Mouse (Mus musculus): Measurements from ENCODE around the gene Ddx47. TPM values are rescaled to one million over a fixed set of nuclear protein-coding genes. Genes with fewer than 3 reads are reported as not detected.

Gene Ddx47
- polyA plus RNA-seq, 1 experiment from 2014 or later, result 69.4 TPM

GRCm38 (mm10) chr6:134972096-134972495 is 39.3 kb upstream of the Ddx47 start:
- 51% methylated on average over 4 of the region's 4 CpGs for WGBS
- no peaks in the 10 kb centered on the region for H3K4me1 ChIP-seq (ENCODE audit: control insufficient read depth in 2 of 2, insufficient read depth in 2 of 2, low read length in 2 of 2)
- H3K36me3 ChIP-seq (ENCODE audit: control insufficient read depth, insufficient read depth, low read length), result no peaks in the 10 kb centered on the region
- ATAC-seq (ENCODE audit: insufficient number of reproducible peaks, insufficient read depth, low FRiP score, low read depth), result no peak
- no peak overlapping the region for H3K4me3 ChIP-seq (ENCODE audit: control insufficient read depth in 1 of 2, insufficient read depth in 1 of 2, low read depth in 1 of 2, low read length in 2 of 2)
- H3K9ac ChIP-seq (ENCODE audit: low read length), result no peak overlapping the region
- H3K27me3 ChIP-seq (ENCODE audit: control insufficient read depth, insufficient read depth, low read length), result no peaks in the 10 kb centered on the region
- H3K4me2 ChIP-seq (ENCODE audit: low read length), result no peak overlapping the region
- no peaks in the 10 kb centered on the region for H3K9me3 ChIP-seq (ENCODE audit: control insufficient read depth, low read length)
- no peak overlapping the region for H3K27ac ChIP-seq (replicated peaks in 1 of 2; ENCODE audit: control insufficient read depth in 1 of 2, insufficient read depth in 1 of 2, low read depth in 2 of 2, low read length in 2 of 2)

DNA sequence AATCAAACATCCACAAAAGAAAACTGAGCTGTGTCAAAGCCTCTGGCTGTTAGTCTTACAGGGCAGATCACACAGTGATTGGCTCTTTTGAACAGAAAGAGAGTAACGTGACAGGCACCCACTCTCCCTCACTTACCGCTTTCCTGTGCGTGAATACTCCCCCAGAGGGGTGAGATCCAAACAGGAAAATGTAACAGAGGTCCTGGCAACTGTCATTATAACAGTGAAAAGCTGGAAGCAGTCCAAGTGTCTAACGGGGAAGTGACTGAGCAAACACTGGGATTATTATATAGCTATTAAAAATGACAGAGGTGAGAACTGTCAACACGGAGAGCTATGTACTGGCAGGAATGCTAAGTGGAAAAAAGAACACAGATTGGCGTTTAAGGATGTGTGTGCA is 34.8 kb upstream of the Ddx47 start:
- Histone ChIP-seq H3K4me2 (ENCODE audit: low read length) (no peak overlapping the region), H3K4me1 (ENCODE audit: control insufficient read depth in 2 of 2, insufficient read depth in 2 of 2, low read length in 2 of 2) (peaks cover 3 to 5% of the 10 kb centered on the region in 2 experiments; a peak in 2 of 4 replicates), H3K9ac (ENCODE audit: low read length) (no peak overlapping the region), H3K4me3 (ENCODE audit: control insufficient read depth in 1 of 2, insufficient read depth in 1 of 2, low read depth in 1 of 2, low read length in 2 of 2) (no peak overlapping the region), H3K36me3 (ENCODE audit: control insufficient read depth, insufficient read depth, low read length) (no peaks in the 10 kb centered on the region), H3K27ac (replicated peaks in 1 of 2; ENCODE audit: control insufficient read depth in 1 of 2, insufficient read depth in 1 of 2, low read depth in 2 of 2, low read length in 2 of 2) (no peak overlapping the region), H3K9me3 (ENCODE audit: control insufficient read depth, low read length) (no peaks in the 10 kb centered on the region), H3K27me3 (ENCODE audit: control insufficient read depth, insufficient read depth, low read length) (no peaks in the 10 kb centered on the region)
- 20% methylated on average over 6 of the region's 6 CpGs for WGBS
- no peak for ATAC-seq (ENCODE audit: insufficient number of reproducible peaks, insufficient read depth, low FRiP score, low read depth)

- H3K4me3 ChIP-seq (ENCODE audit: control insufficient read depth in 1 of 2, insufficient read depth in 1 of 2, low read depth in 1 of 2, low read length in 2 of 2), result peak within 1 kb of the TSS; percentile 34 to 67
- H3K27ac ChIP-seq (replicated peaks in 1 of 2; ENCODE audit: control insufficient read depth in 1 of 2, insufficient read depth in 1 of 2, low read depth in 2 of 2, low read length in 2 of 2), result peak within 1 kb of the TSS; percentile 68 to 74
- no peaks in the 10 kb centered on the region for H3K9me3 ChIP-seq (ENCODE audit: control insufficient read depth, low read length)
- ATAC-seq (ENCODE audit: insufficient number of reproducible peaks, insufficient read depth, low FRiP score, low read depth), result peak; percentile 49; the same call in 1 of the 2 replicates
- 45% methylated on average over 22 of the region's 22 CpGs for WGBS
- H3K4me2 ChIP-seq (ENCODE audit: low read length), result peak within 1 kb of the TSS; percentile 82
- peak within 1 kb of the TSS; percentile 77 for H3K9ac ChIP-seq (ENCODE audit: low read length)
- H3K27me3 ChIP-seq (ENCODE audit: control insufficient read depth, insufficient read depth, low read length), result 0 out of 2 replicates have a peak, but pooled peaks cover 5% of the 10 kb centered on the region
- H3K36me3 ChIP-seq (ENCODE audit: control insufficient read depth, insufficient read depth, low read length), result no peaks in the 10 kb centered on the region
- peaks cover 8 to 10% of the 10 kb centered on the region in 2 experiments; a peak in 3 of 4 replicates for H3K4me1 ChIP-seq (ENCODE audit: control insufficient read depth in 2 of 2, insufficient read depth in 2 of 2, low read length in 2 of 2)
Measured at GRCm38 (mm10) chr6:134981231-134982062, 30.0 kb upstream of the Ddx47 start, which contains the start of gene Apold1. TSS of gene Apold1 (plus strand) at chr6:134981718.

DNA sequence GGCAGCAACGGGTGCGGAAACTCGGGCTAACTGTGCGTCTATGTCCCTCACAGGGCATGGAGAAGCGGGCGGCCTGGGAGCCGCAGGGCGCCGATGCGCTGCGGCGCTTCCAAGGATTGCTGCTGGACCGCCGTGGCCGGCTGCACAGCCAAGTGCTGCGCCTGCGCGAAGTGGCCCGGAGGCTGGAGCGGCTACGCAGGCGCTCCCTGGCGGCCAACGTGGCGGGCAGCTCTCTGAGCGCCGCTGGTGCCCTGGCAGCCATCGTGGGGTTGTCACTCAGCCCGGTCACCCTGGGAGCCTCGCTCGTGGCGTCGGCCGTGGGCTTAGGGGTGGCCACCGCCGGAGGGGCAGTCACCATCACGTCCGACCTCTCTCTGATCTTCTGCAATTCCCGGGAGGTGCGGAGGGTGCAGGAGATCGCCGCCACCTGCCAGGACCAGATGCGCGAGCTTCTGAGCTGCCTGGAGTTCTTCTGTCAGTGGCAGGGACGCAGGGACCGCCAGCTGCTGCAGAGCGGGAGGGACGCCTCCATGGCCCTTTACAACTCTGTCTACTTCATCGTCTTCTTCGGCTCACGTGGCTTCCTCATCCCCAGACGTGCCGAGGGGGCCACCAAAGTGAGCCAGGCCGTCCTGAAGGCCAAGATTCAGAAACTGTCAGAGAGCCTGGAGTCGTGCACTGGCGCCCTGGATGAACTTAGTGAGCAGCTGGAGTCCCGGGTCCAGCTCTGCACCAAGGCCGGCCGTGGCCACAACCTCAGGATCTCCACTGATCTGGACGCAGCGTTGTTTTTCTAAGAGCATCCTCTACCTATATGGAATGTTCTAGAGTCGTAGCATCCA is 27.7 kb upstream of the Ddx47 start:
- Histone ChIP-seq H3K27ac (replicated peaks in 1 of 2; ENCODE audit: control insufficient read depth in 1 of 2, insufficient read depth in 1 of 2, low read depth in 2 of 2, low read length in 2 of 2) (peak overlapping the region in 1 of 2 experiments; percentile 68; a peak in 2 of 4 replicates), H3K9me3 (ENCODE audit: control insufficient read depth, low read length) (no peaks in the 10 kb centered on the region), H3K4me2 (ENCODE audit: low read length) (peak overlapping the region; percentile 82), H3K27me3 (ENCODE audit: control insufficient read depth, insufficient read depth, low read length) (0 out of 2 replicates have a peak, but pooled peaks cover 5% of the 10 kb centered on the region), H3K4me3 (ENCODE audit: control insufficient read depth in 1 of 2, insufficient read depth in 1 of 2, low read depth in 1 of 2, low read length in 2 of 2) (peak overlapping the region; percentile 62 to 67), H3K9ac (ENCODE audit: low read length) (peak overlapping the region; percentile 77), H3K36me3 (ENCODE audit: control insufficient read depth, insufficient read depth, low read length) (no peaks in the 10 kb centered on the region), H3K4me1 (ENCODE audit: control insufficient read depth in 2 of 2, insufficient read depth in 2 of 2, low read length in 2 of 2) (peaks cover 10 to 12% of the 10 kb centered on the region in 2 experiments; a peak in 3 of 4 replicates)
- ATAC-seq (ENCODE audit: insufficient number of reproducible peaks, insufficient read depth, low FRiP score, low read depth), result peak; percentile 75
- 2% methylated on average over 62 of the region's 62 CpGs for WGBS

DNA sequence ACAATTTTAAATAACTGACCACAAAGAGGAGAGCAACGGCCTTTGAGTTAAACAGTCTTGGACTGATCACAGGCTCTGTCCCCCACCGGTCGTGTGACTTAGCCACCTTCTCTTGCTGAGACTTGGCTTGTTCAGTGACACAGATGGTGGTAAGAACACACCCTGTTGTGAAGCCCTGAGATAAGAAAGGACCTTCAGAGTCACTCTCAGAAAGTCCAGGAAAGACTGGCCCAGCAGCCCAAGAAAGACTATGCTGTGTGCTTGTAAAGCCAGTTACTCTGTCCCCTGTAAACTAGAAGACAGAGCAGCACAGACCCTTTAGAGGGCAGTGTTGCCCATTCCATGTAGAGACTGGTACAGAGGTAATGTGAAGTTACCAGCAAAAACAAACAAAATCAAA is 26.7 kb upstream of the Ddx47 start:
- Histone ChIP-seq H3K27ac (replicated peaks in 1 of 2; ENCODE audit: control insufficient read depth in 1 of 2, insufficient read depth in 1 of 2, low read depth in 2 of 2, low read length in 2 of 2) (0 out of 4 replicates have a peak overlapping the region, but pooled peaks of 1 of the 2 experiments have one; percentile 6), H3K9me3 (ENCODE audit: control insufficient read depth, low read length) (no peaks in the 10 kb centered on the region), H3K36me3 (ENCODE audit: control insufficient read depth, insufficient read depth, low read length) (no peaks in the 10 kb centered on the region), H3K4me2 (ENCODE audit: low read length) (peak overlapping the region; percentile 82), H3K9ac (ENCODE audit: low read length) (peak overlapping the region; percentile 77), H3K4me1 (ENCODE audit: control insufficient read depth in 2 of 2, insufficient read depth in 2 of 2, low read length in 2 of 2) (peaks cover 10 to 12% of the 10 kb centered on the region in 2 experiments; a peak in 3 of 4 replicates), H3K27me3 (ENCODE audit: control insufficient read depth, insufficient read depth, low read length) (0 out of 2 replicates have a peak, but pooled peaks cover 5% of the 10 kb centered on the region), H3K4me3 (ENCODE audit: control insufficient read depth in 1 of 2, insufficient read depth in 1 of 2, low read depth in 1 of 2, low read length in 2 of 2) (peak overlapping the region; percentile 62 to 67; a peak in 2 of 4 replicates)
- WGBS, result 45% methylated on average over 3 of the region's 3 CpGs
- no peak for ATAC-seq (ENCODE audit: insufficient number of reproducible peaks, insufficient read depth, low FRiP score, low read depth)

- no peak for ATAC-seq (ENCODE audit: insufficient number of reproducible peaks, insufficient read depth, low FRiP score, low read depth)
- H3K4me3 ChIP-seq (ENCODE audit: control insufficient read depth in 1 of 2, insufficient read depth in 1 of 2, low read depth in 1 of 2, low read length in 2 of 2), result no peak overlapping the region
- H3K4me2 ChIP-seq (ENCODE audit: low read length), result no peak overlapping the region
- peaks cover 5 to 8% of the 10 kb centered on the region in 2 experiments; a peak in 2 of 4 replicates for H3K4me1 ChIP-seq (ENCODE audit: control insufficient read depth in 2 of 2, insufficient read depth in 2 of 2, low read length in 2 of 2)
- WGBS, result 30% methylated on average over 9 of the region's 9 CpGs
- no peaks in the 10 kb centered on the region for H3K9me3 ChIP-seq (ENCODE audit: control insufficient read depth, low read length)
- no peak overlapping the region for H3K27ac ChIP-seq (replicated peaks in 1 of 2; ENCODE audit: control insufficient read depth in 1 of 2, insufficient read depth in 1 of 2, low read depth in 2 of 2, low read length in 2 of 2)
- no peaks in the 10 kb centered on the region for H3K36me3 ChIP-seq (ENCODE audit: control insufficient read depth, insufficient read depth, low read length)
- H3K9ac ChIP-seq (ENCODE audit: low read length), result no peak overlapping the region
- H3K27me3 ChIP-seq (ENCODE audit: control insufficient read depth, insufficient read depth, low read length), result no peaks in the 10 kb centered on the region
Measured at GRCm38 (mm10) chr6:134988377-134988776, 23.0 kb upstream of the Ddx47 start.

DNA sequence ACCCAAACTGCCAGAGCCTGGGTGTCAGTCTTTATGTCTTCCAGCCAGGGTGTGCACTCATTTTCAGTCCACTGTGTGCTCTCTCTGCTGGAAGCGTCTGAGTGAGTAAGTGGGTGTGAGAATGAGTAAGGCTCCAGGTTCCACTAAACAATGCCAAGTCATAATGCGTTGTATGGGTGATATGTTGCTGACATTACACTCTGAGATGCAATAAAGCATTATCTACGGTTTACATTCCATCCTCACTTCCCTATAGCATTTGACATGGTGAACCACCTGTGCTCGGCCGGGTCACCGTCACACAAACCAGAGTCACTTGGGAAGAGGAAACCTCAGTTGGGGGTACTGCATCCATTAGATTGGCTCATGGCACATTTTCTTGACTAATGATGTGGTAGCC is 20.7 kb upstream of the Ddx47 start:
- WGBS, result 80% methylated on average over 6 of the region's 6 CpGs
- Histone ChIP-seq H3K36me3 (ENCODE audit: control insufficient read depth, insufficient read depth, low read length) (no peaks in the 10 kb centered on the region), H3K9ac (ENCODE audit: low read length) (no peak overlapping the region), H3K27ac (replicated peaks in 1 of 2; ENCODE audit: control insufficient read depth in 1 of 2, insufficient read depth in 1 of 2, low read depth in 2 of 2, low read length in 2 of 2) (no peak overlapping the region), H3K4me1 (ENCODE audit: control insufficient read depth in 2 of 2, insufficient read depth in 2 of 2, low read length in 2 of 2) (peaks cover 4 to 6% of the 10 kb centered on the region in 2 experiments; a peak in 2 of 4 replicates), H3K27me3 (ENCODE audit: control insufficient read depth, insufficient read depth, low read length) (no peaks in the 10 kb centered on the region), H3K4me3 (ENCODE audit: control insufficient read depth in 1 of 2, insufficient read depth in 1 of 2, low read depth in 1 of 2, low read length in 2 of 2) (no peak overlapping the region), H3K9me3 (ENCODE audit: control insufficient read depth, low read length) (no peaks in the 10 kb centered on the region), H3K4me2 (ENCODE audit: low read length) (no peak overlapping the region)
- ATAC-seq (ENCODE audit: insufficient number of reproducible peaks, insufficient read depth, low FRiP score, low read depth), result no peak
